ENCODE assay signal across 15 mouse cellular contexts in the genomic region with DNA sequence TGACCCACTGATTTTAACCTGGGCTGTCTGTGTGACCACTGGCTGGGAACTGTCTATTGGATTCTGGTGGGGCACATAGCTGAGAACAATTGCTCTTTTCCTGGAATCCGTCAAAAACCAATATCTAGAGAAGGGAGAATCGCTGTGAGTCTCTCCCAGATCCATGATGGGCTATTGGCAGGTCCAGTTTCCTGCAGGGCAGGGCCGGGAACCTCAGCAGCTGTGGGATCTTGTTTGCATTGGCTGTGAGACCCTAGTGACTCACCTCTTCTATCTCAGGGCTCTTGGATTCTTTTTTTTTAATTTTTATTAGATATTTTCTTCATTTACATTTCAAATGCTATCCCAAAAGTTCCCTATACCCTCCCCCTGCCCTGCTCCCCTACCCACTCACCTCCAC.
"Had no signal": no experiment of that assay in that cellular context is flagged by ENCODE, and none has a peak within 500 bp of the region (broad histone marks: within the 10 kb centered on the region; RNA-seq: fewer than 3 reads in every experiment).

No protein-coding gene starts in this region.

- H3K9me3 ChIP-seq: neural tube, embryonic 15.5 days; stomach, embryonic 15.5 days had no signal

- H3K4me2 ChIP-seq: neural tube, embryonic 15.5 days; stomach, embryonic 15.5 days had no signal

- DNase-seq: retina, postnatal 1 day; right cerebral cortex, adult 18-20 months; right cerebral cortex, postnatal 14 days; right cerebral cortex, postnatal 25 days; right cerebral cortex, postnatal 4 days; spleen, adult 18-20 months; thymus, adult 18-20 months; thymus, adult 2 months; thymus, postnatal 14 days; thymus, postnatal 25 days; thymus, postnatal 36 days; thymus, postnatal 4 days had no signal

- H3K4me1 ChIP-seq: neural tube, embryonic 15.5 days; stomach, embryonic 15.5 days had no signal

- H3K27me3 ChIP-seq: neural tube, embryonic 15.5 days; stomach, embryonic 15.5 days had no signal

- H3K36me3 ChIP-seq: neural tube, embryonic 15.5 days; stomach, embryonic 15.5 days had no signal

- H3K9ac ChIP-seq: neural tube, embryonic 15.5 days; stomach, embryonic 15.5 days had no signal

- H3K4me3 ChIP-seq: neural tube, embryonic 15.5 days; stomach, embryonic 15.5 days had no signal

- H3K27ac ChIP-seq: neural tube, embryonic 15.5 days; stomach, embryonic 15.5 days; stomach, postnatal 0 days had no signal
